Mouse (Mus musculus): ENCODE data around the gene Hacd2. TPM values are rescaled to one million over a fixed set of nuclear protein-coding genes. Genes with fewer than 3 reads are reported as not detected.

Gene Hacd2
- polyA plus RNA-seq, 1 experiment from 2014 or later: 27.2 TPM

GRCm38 (mm10) chr16:35110410-35111142 is 88.3 kb downstream of the Hacd2 start:
- DNase-seq (ENCODE audit: low spot score, missing footprints) (peak; percentile 99), ATAC-seq (ENCODE audit: low FRiP score) (peak; percentile 89)
- Histone ChIP-seq H3K9me3 (ENCODE audit: control insufficient read depth, low read length) (no peaks in the 10 kb centered on the region), H3K4me1 (ENCODE audit: control insufficient read depth, insufficient read depth, low read length) (peaks cover 6% of the 10 kb centered on the region; the same call in 1 of the 2 replicates), H3K4me3 (ENCODE audit: low read depth, low read length) (no peak overlapping the region), H3K9ac (ENCODE audit: low read length) (no peak overlapping the region), H3K27ac (ENCODE audit: low read depth, low read length) (no peak overlapping the region), H3K4me2 (peak overlapping the region; percentile 5; the same call in 1 of the 2 replicates), H3K36me3 (ENCODE audit: control insufficient read depth, insufficient read depth, low read length) (no peaks in the 10 kb centered on the region), H3K27me3 (ENCODE audit: control insufficient read depth, insufficient read depth, low read length) (no peaks in the 10 kb centered on the region)
- 32% methylated on average over 10 of the region's 10 CpGs for WGBS

- Histone ChIP-seq H3K9ac (ENCODE audit: low read length) (no peak overlapping the region), H3K4me3 (ENCODE audit: low read depth, low read length) (no peak overlapping the region), H3K9me3 (ENCODE audit: control insufficient read depth, low read length) (no peaks in the 10 kb centered on the region), H3K4me1 (ENCODE audit: control insufficient read depth, insufficient read depth, low read length) (peaks cover 6% of the 10 kb centered on the region; the same call in 1 of the 2 replicates), H3K36me3 (ENCODE audit: control insufficient read depth, insufficient read depth, low read length) (no peaks in the 10 kb centered on the region), H3K27ac (ENCODE audit: low read depth, low read length) (no peak overlapping the region), H3K27me3 (ENCODE audit: control insufficient read depth, insufficient read depth, low read length) (no peaks in the 10 kb centered on the region), H3K4me2 (no peak overlapping the region)
- DNase-seq (ENCODE audit: low spot score, missing footprints) (peak; percentile 84), ATAC-seq (ENCODE audit: low FRiP score) (peak; percentile 57)
- WGBS: 69% methylated on average over 8 of the region's 8 CpGs
Measured at GRCm38 (mm10) chr16:35111143-35111620, 89.0 kb downstream of the Hacd2 start.

- Histone ChIP-seq H3K9ac (ENCODE audit: low read length) (no peak overlapping the region), H3K4me2 (no peak overlapping the region), H3K36me3 (ENCODE audit: control insufficient read depth, insufficient read depth, low read length) (no peaks in the 10 kb centered on the region), H3K9me3 (ENCODE audit: control insufficient read depth, low read length) (no peaks in the 10 kb centered on the region), H3K27ac (ENCODE audit: low read depth, low read length) (no peak overlapping the region), H3K4me3 (ENCODE audit: low read depth, low read length) (no peak overlapping the region), H3K27me3 (ENCODE audit: control insufficient read depth, insufficient read depth, low read length) (no peaks in the 10 kb centered on the region), H3K4me1 (ENCODE audit: control insufficient read depth, insufficient read depth, low read length) (peaks cover 6% of the 10 kb centered on the region; the same call in 1 of the 2 replicates)
- WGBS: 84% methylated on average over 5 of the region's 5 CpGs
- ATAC-seq (ENCODE audit: low FRiP score) (no peak), DNase-seq (ENCODE audit: low spot score, missing footprints) (peak; percentile 62)
Measured at GRCm38 (mm10) chr16:35113496-35113895, 91.3 kb downstream of the Hacd2 start.

- Histone ChIP-seq H3K27me3 (ENCODE audit: control insufficient read depth, insufficient read depth, low read length) (no peaks in the 10 kb centered on the region), H3K4me3 (ENCODE audit: low read depth, low read length) (no peak overlapping the region), H3K4me1 (ENCODE audit: control insufficient read depth, insufficient read depth, low read length) (no peaks in the 10 kb centered on the region), H3K9ac (ENCODE audit: low read length) (no peak overlapping the region), H3K4me2 (no peak overlapping the region), H3K9me3 (ENCODE audit: control insufficient read depth, low read length) (no peaks in the 10 kb centered on the region), H3K27ac (ENCODE audit: low read depth, low read length) (no peak overlapping the region), H3K36me3 (ENCODE audit: control insufficient read depth, insufficient read depth, low read length) (no peaks in the 10 kb centered on the region)
- DNase-seq (ENCODE audit: low spot score, missing footprints) (peak; percentile 81), ATAC-seq (ENCODE audit: low FRiP score) (no peak)
- WGBS: 92% methylated on average over 7 of the region's 7 CpGs
Measured at GRCm38 (mm10) chr16:35116328-35116956, 94.2 kb downstream of the Hacd2 start.

- no peak for ATAC-seq (ENCODE audit: low FRiP score)
- H3K27ac ChIP-seq (ENCODE audit: low read depth, low read length): no peak overlapping the region
- H3K4me1 ChIP-seq (ENCODE audit: control insufficient read depth, insufficient read depth, low read length): no peaks in the 10 kb centered on the region
- 59% methylated on average over 7 of the region's 7 CpGs for WGBS
- peak; percentile 71 for DNase-seq (ENCODE audit: low spot score, missing footprints)
- no peak overlapping the region for H3K4me2 ChIP-seq
- H3K9ac ChIP-seq (ENCODE audit: low read length): no peak overlapping the region
- H3K4me3 ChIP-seq (ENCODE audit: low read depth, low read length): no peak overlapping the region
- no peaks in the 10 kb centered on the region for H3K36me3 ChIP-seq (ENCODE audit: control insufficient read depth, insufficient read depth, low read length)
- no peaks in the 10 kb centered on the region for H3K27me3 ChIP-seq (ENCODE audit: control insufficient read depth, insufficient read depth, low read length)
- H3K9me3 ChIP-seq (ENCODE audit: control insufficient read depth, low read length): no peaks in the 10 kb centered on the region
Measured at GRCm38 (mm10) chr16:35117436-35117835, 95.2 kb downstream of the Hacd2 start.

GRCm38 (mm10) chr16:35120603-35121002 is 98.4 kb downstream of the Hacd2 start:
- Histone ChIP-seq H3K9ac (ENCODE audit: low read length) (no peak overlapping the region), H3K27me3 (ENCODE audit: control insufficient read depth, insufficient read depth, low read length) (no peaks in the 10 kb centered on the region), H3K4me1 (ENCODE audit: control insufficient read depth, insufficient read depth, low read length) (no peaks in the 10 kb centered on the region), H3K9me3 (ENCODE audit: control insufficient read depth, low read length) (no peaks in the 10 kb centered on the region), H3K4me3 (ENCODE audit: low read depth, low read length) (no peak overlapping the region), H3K27ac (ENCODE audit: low read depth, low read length) (no peak overlapping the region), H3K4me2 (no peak overlapping the region), H3K36me3 (ENCODE audit: control insufficient read depth, insufficient read depth, low read length) (no peaks in the 10 kb centered on the region)
- no peak for DNase-seq (ENCODE audit: low spot score, missing footprints)
- ATAC-seq (ENCODE audit: low FRiP score): no peak
- WGBS: 83% methylated on average over 4 of the region's 4 CpGs

GRCm38 (mm10) chr16:35127270-35127669 is 105.0 kb downstream of the Hacd2 start:
- no peak for DNase-seq (ENCODE audit: low spot score, missing footprints)
- H3K27me3 ChIP-seq (ENCODE audit: control insufficient read depth, insufficient read depth, low read length): no peaks in the 10 kb centered on the region
- ATAC-seq (ENCODE audit: low FRiP score): no peak
- H3K36me3 ChIP-seq (ENCODE audit: control insufficient read depth, insufficient read depth, low read length): no peaks in the 10 kb centered on the region
- 93% methylated on average over 5 of the region's 5 CpGs for WGBS
- no peak overlapping the region for H3K9ac ChIP-seq (ENCODE audit: low read length)
- no peaks in the 10 kb centered on the region for H3K4me1 ChIP-seq (ENCODE audit: control insufficient read depth, insufficient read depth, low read length)
- H3K27ac ChIP-seq (ENCODE audit: low read depth, low read length): no peak overlapping the region
- H3K9me3 ChIP-seq (ENCODE audit: control insufficient read depth, low read length): no peaks in the 10 kb centered on the region
- no peak overlapping the region for H3K4me2 ChIP-seq
- no peak overlapping the region for H3K4me3 ChIP-seq (ENCODE audit: low read depth, low read length)

- no peak for DNase-seq (ENCODE audit: low spot score, missing footprints)
Measured at GRCm38 (mm10) chr16:35130172-35130571, 107.9 kb downstream of the Hacd2 start.

GRCm38 (mm10) chr16:35139416-35139815 is 117.2 kb downstream of the Hacd2 start:
- peaks cover 16% of the 10 kb centered on the region for H3K4me1 ChIP-seq (ENCODE audit: control insufficient read depth, insufficient read depth, low read length)
- WGBS: 62% methylated on average over 6 of the region's 6 CpGs
- no peaks in the 10 kb centered on the region for H3K36me3 ChIP-seq (ENCODE audit: control insufficient read depth, insufficient read depth, low read length)
- no peak overlapping the region for H3K4me2 ChIP-seq
- H3K27me3 ChIP-seq (ENCODE audit: control insufficient read depth, insufficient read depth, low read length): no peaks in the 10 kb centered on the region
- no peak overlapping the region for H3K9ac ChIP-seq (ENCODE audit: low read length)
- no peak overlapping the region for H3K4me3 ChIP-seq (ENCODE audit: low read depth, low read length)
- no peak for ATAC-seq (ENCODE audit: low FRiP score)
- H3K27ac ChIP-seq (ENCODE audit: low read depth, low read length): no peak overlapping the region
- H3K9me3 ChIP-seq (ENCODE audit: control insufficient read depth, low read length): no peaks in the 10 kb centered on the region
- DNase-seq (ENCODE audit: low spot score, missing footprints): no peak

More at GRCm38 (mm10) chr16:35130172-35130571, 107.9 kb downstream of the Hacd2 start:
- H3K36me3 ChIP-seq (ENCODE audit: control insufficient read depth, insufficient read depth, low read length): no peaks in the 10 kb centered on the region
- no peak overlapping the region for H3K4me2 ChIP-seq
- no peak overlapping the region for H3K27ac ChIP-seq (ENCODE audit: low read depth, low read length)
- H3K9ac ChIP-seq (ENCODE audit: low read length): no peak overlapping the region
- no peak for ATAC-seq (ENCODE audit: low FRiP score)
- no peaks in the 10 kb centered on the region for H3K27me3 ChIP-seq (ENCODE audit: control insufficient read depth, insufficient read depth, low read length)
- no peak overlapping the region for H3K4me3 ChIP-seq (ENCODE audit: low read depth, low read length)
- WGBS: 85% methylated on average over 3 of the region's 3 CpGs
- no peaks in the 10 kb centered on the region for H3K9me3 ChIP-seq (ENCODE audit: control insufficient read depth, low read length)
- H3K4me1 ChIP-seq (ENCODE audit: control insufficient read depth, insufficient read depth, low read length): no peaks in the 10 kb centered on the region

All from midbrain, embryonic 11.5 days (tissue).